Comparison of ENCODE assay signal across 9 mouse cellular contexts in the genomic region with DNA sequence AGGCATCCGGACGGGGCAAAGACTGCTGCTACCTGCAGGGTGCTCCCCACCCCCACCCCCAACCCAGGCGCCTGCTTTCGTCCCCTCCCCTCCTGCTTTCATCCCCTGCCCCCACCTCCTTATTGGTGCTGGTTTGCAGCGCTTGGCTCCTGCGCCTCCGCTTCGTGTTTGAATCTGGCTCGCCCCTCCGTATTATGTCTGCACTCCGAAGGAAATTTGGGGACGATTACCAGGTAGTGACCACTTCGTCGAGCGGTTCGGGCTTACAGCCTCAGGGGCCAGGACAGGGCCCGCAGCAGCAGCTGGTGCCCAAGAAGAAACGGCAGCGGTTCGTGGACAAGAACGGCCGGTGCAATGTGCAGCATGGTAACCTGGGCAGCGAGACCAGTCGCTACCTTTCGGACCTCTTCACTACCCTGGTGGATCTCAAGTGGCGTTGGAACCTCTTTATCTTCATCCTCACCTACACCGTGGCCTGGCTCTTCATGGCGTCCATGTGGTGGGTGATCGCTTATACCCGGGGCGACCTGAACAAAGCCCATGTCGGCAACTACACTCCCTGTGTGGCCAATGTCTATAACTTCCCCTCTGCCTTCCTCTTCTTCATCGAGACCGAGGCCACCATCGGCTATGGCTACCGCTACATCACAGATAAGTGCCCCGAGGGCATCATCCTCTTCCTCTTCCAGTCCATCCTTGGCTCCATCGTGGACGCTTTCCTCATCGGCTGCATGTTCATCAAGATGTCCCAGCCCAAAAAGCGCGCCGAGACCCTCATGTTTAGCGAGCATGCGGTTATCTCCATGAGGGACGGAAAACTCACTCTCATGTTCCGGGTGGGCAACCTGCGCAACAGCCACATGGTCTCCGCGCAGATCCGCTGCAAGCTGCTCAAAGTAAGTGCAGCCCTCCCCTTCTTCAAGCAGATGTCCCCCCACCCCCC. TPM values are rescaled to one million over a fixed set of nuclear protein-coding genes. Genes with fewer than 3 reads are reported as not detected.
DNase-seq lines count a peak whose midpoint lies in the region; ATAC-seq and TF ChIP-seq lines count a peak whose summit lies in the region.
"Had no signal": no experiment of that assay in that cellular context is flagged by ENCODE, and none has a peak within 500 bp of the region (broad histone marks: within the 10 kb centered on the region; RNA-seq: fewer than 3 reads in every experiment).

No protein-coding gene starts in this region.

- H3K36me3 ChIP-seq in lung, postnatal 0 days (ENCODE audit: insufficient read depth, low read length) = no peaks in the 10 kb centered on the region
- no peaks in the 10 kb centered on the region for H3K36me3 ChIP-seq in embryonic facial prominence, embryonic 15.5 days
- no peaks in the 10 kb centered on the region for H3K36me3 ChIP-seq in hindbrain, postnatal 0 days (ENCODE audit: insufficient read depth, low read length)
- no peaks in the 10 kb centered on the region for H3K36me3 ChIP-seq in liver, embryonic 13.5 days

- no peak overlapping the region for H3K27ac ChIP-seq in lung, postnatal 0 days (ENCODE audit: low read length)
- no peak overlapping the region for H3K27ac ChIP-seq in embryonic facial prominence, embryonic 15.5 days (replicated peaks)
- H3K27ac ChIP-seq in hindbrain, postnatal 0 days = peak overlapping the region; percentile 54; the same call in 1 of the 2 replicates
- no peak overlapping the region for H3K27ac ChIP-seq in liver, embryonic 13.5 days

- WGBS in lung, postnatal 0 days = 3% methylated on average over 51 of the region's 51 CpGs
- WGBS in embryonic facial prominence, embryonic 15.5 days = 1% methylated on average over 50 of the region's 51 CpGs
- WGBS in hindbrain, postnatal 0 days = under 1% methylated on average over 51 of the region's 51 CpGs
- WGBS in liver, embryonic 13.5 days (ENCODE audit: insufficient replicate concordance) = 3% methylated on average over 51 of the region's 51 CpGs

- peak overlapping the region; percentile 42 for H3K4me2 ChIP-seq in lung, postnatal 0 days (replicated peaks; ENCODE audit: low read depth, low read length)
- H3K4me2 ChIP-seq in embryonic facial prominence, embryonic 15.5 days (replicated peaks) = peak overlapping the region; percentile 77
- H3K4me2 ChIP-seq in hindbrain, postnatal 0 days (ENCODE audit: low read depth, low read length) = peak overlapping the region; percentile 90
- H3K4me2 ChIP-seq in liver, embryonic 13.5 days = peak overlapping the region; percentile 47

- peaks cover 8% of the 10 kb centered on the region; the same call in 1 of the 2 replicates for H3K27me3 ChIP-seq in lung, postnatal 0 days (replicated peaks; ENCODE audit: insufficient read depth, low read length)
- H3K27me3 ChIP-seq in embryonic facial prominence, embryonic 15.5 days = peaks cover 33% of the 10 kb centered on the region
- no peaks in the 10 kb centered on the region for H3K27me3 ChIP-seq in hindbrain, postnatal 0 days (ENCODE audit: insufficient read depth, low read length)
- peaks cover 34% of the 10 kb centered on the region for H3K27me3 ChIP-seq in liver, embryonic 13.5 days

- TF ChIP-seq EP300 in lung, postnatal 0 days (IDR thresholded peaks at IDR 0.05) = no peak

- ATAC-seq in lung, postnatal 0 days = no peak
- ATAC-seq in embryonic facial prominence, embryonic 15.5 days (ENCODE audit: insufficient number of reproducible peaks, low FRiP score, low TSS enrichment, low read depth) = no peak
- ATAC-seq in hindbrain, postnatal 0 days = peak; percentile 52
- ATAC-seq in liver, embryonic 13.5 days (ENCODE audit: low read depth) = no peak

- H3K9me3 ChIP-seq in lung, postnatal 0 days (ENCODE audit: low read length) = no peaks in the 10 kb centered on the region
- no peaks in the 10 kb centered on the region for H3K9me3 ChIP-seq in embryonic facial prominence, embryonic 15.5 days (replicated peaks)
- H3K9me3 ChIP-seq in hindbrain, postnatal 0 days (ENCODE audit: low read length) = no peaks in the 10 kb centered on the region
- H3K9me3 ChIP-seq in liver, embryonic 13.5 days (replicated peaks) = no peaks in the 10 kb centered on the region

- no peak overlapping the region for H3K9ac ChIP-seq in lung, postnatal 0 days (replicated peaks; ENCODE audit: low read depth)
- 0 out of 2 replicates have a peak overlapping the region, but pooled peaks have one; percentile 7 for H3K9ac ChIP-seq in embryonic facial prominence, embryonic 15.5 days
- H3K9ac ChIP-seq in hindbrain, postnatal 0 days (replicated peaks; ENCODE audit: low read length) = peak overlapping the region; percentile 62
- no peak overlapping the region for H3K9ac ChIP-seq in liver, embryonic 13.5 days

- peak overlapping the region; percentile 10; the same call in 1 of the 2 replicates for H3K4me3 ChIP-seq in lung, postnatal 0 days (ENCODE audit: low read depth, low read length)
- H3K4me3 ChIP-seq in embryonic facial prominence, embryonic 15.5 days (replicated peaks) = peak overlapping the region; percentile 44
- H3K4me3 ChIP-seq in hindbrain, postnatal 0 days (ENCODE audit: low read length) = peak overlapping the region; percentile 73
- peak overlapping the region; percentile 32 for H3K4me3 ChIP-seq in liver, embryonic 13.5 days (replicated peaks)

- TF ChIP-seq CTCF in lung, postnatal 0 days (IDR thresholded peaks at IDR 0.05) = no peak
- no peak for TF ChIP-seq CTCF in hindbrain, postnatal 0 days (IDR thresholded peaks at IDR 0.05; ENCODE audit: low read depth)

- DNase-seq in lung, postnatal 0 days (ENCODE audit: low spot score) = no peak
- DNase-seq in lung, postnatal 14 days = no peak
- peak; percentile 57 for DNase-seq in hindbrain, postnatal 0 days (ENCODE audit: low spot score)
- no peak for DNase-seq in liver, embryonic 13.5 days
- DNase-seq in right cerebral cortex, postnatal 25 days = peak; percentile 38
- no peak for DNase-seq in adrenal gland, postnatal 14 days
- no peak for DNase-seq in thymus, postnatal 10 days (ENCODE audit: low spot score in 2 of 2)

- H3K4me1 ChIP-seq in lung, postnatal 0 days (ENCODE audit: insufficient read depth, low read depth, low read length) = no peaks in the 10 kb centered on the region; the same call in 1 of the 2 replicates
- H3K4me1 ChIP-seq in embryonic facial prominence, embryonic 15.5 days = peaks cover 20% of the 10 kb centered on the region
- H3K4me1 ChIP-seq in hindbrain, postnatal 0 days (ENCODE audit: insufficient read depth, low read length) = no peaks in the 10 kb centered on the region
- no peaks in the 10 kb centered on the region for H3K4me1 ChIP-seq in liver, embryonic 13.5 days (replicated peaks)

RNA-seq across cellular contexts. Expression of a gene that starts 1.5 kb away (rescaled TPM):
- 0.11 and 0.21 TPM in 2 replicates for polyA plus RNA-seq in lung, postnatal 0 days (2015; fragmentation: Nextera tagmentation; extraction: Ambion mirVana)
- 0.77 and 1.1 TPM in 2 replicates for polyA plus RNA-seq in embryonic facial prominence, embryonic 15.5 days (2015; fragmentation: Nextera tagmentation; extraction: Ambion mirVana)
- total RNA-seq in hindbrain, postnatal 0 days (2014; rRNA removed) = 31.5 and 34.6 TPM in 2 replicates
- 6.1 and 6.4 TPM in 2 replicates for polyA plus RNA-seq in hindbrain, postnatal 0 days (2015; fragmentation: Nextera tagmentation; extraction: Ambion mirVana)
- polyA plus RNA-seq in liver, embryonic 13.5 days (2015; fragmentation: Nextera tagmentation; extraction: Ambion mirVana) = 0.02 TPM in 1 of 2 replicates, not detected in the other
- total RNA-seq in adrenal gland, postnatal 14 days (2021) = 0.56 and 1.2 TPM in 2 replicates
- total RNA-seq: hematopoietic stem cell, adult 5-6 weeks had no signal

Comparison
In these comparisons a context has a peak if more than half of its experiments do, and no peak if none do; other contexts are left out.
1. DNase-seq: peak in hindbrain, postnatal 0 days (single experiment) and right cerebral cortex, postnatal 25 days (single experiment); none in lung, postnatal 0 days (single experiment), lung, postnatal 14 days (single experiment), liver, embryonic 13.5 days (single experiment), adrenal gland, postnatal 14 days (single experiment) and thymus, postnatal 10 days (0 of 2).
2. H3K4me3 ChIP-seq: peak in every context shown above with its lines; median percentile 73 in hindbrain, postnatal 0 days; 44 in embryonic facial prominence, embryonic 15.5 days; 32 in liver, embryonic 13.5 days; 10 in lung, postnatal 0 days.
3. H3K9ac ChIP-seq: peak in embryonic facial prominence, embryonic 15.5 days (single experiment) and hindbrain, postnatal 0 days (single experiment); none in lung, postnatal 0 days (single experiment) and liver, embryonic 13.5 days (single experiment).
4. Peak in every context shown above with its lines, with median percentiles within 50 percentile points of each other: H3K4me2 ChIP-seq.